Mouse (Mus musculus): ENCODE data around the gene Tmem104.

Gene Tmem104

GRCm38 (mm10) chr11:115187224-115187639 lies at the start of gene Tmem104:
Gene Tmem104 (plus strand): TSS chr11:115187487.
- peak; percentile 100 for DNase-seq

GRCm38 (mm10) chr11:115138597-115139262 lies 48.6 kb upstream of the Tmem104 start:
- no peak for DNase-seq

- no peak for DNase-seq
Observed at GRCm38 (mm10) chr11:115141970-115142369, 45.3 kb upstream of the Tmem104 start.

- DNase-seq = no peak
Observed at GRCm38 (mm10) chr11:115147813-115148212, 39.5 kb upstream of the Tmem104 start.

GRCm38 (mm10) chr11:115150741-115151254 lies 36.5 kb upstream of the Tmem104 start:
- DNase-seq = no peak

GRCm38 (mm10) chr11:115151755-115152429 lies 35.4 kb upstream of the Tmem104 start:
- peak; percentile 94 to 95 for DNase-seq

GRCm38 (mm10) chr11:115153088-115153487 lies 34.2 kb upstream of the Tmem104 start:
- no peak for DNase-seq

GRCm38 (mm10) chr11:115153699-115154292 lies 33.5 kb upstream of the Tmem104 start:
- peak; percentile 83 to 84 for DNase-seq

- no peak for DNase-seq
Observed at GRCm38 (mm10) chr11:115155053-115155634, 32.1 kb upstream of the Tmem104 start.

GRCm38 (mm10) chr11:115157933-115158719 lies 29.2 kb upstream of the Tmem104 start:
- DNase-seq = no peak

- DNase-seq = peak; percentile 89 to 93
Observed at GRCm38 (mm10) chr11:115160016-115160797, 27.1 kb upstream of the Tmem104 start.

- peak; percentile 93 to 94 for DNase-seq
Observed at GRCm38 (mm10) chr11:115160883-115161577, 26.3 kb upstream of the Tmem104 start.

- DNase-seq = no peak
Observed at GRCm38 (mm10) chr11:115161578-115162204, 25.6 kb upstream of the Tmem104 start.

GRCm38 (mm10) chr11:115162205-115162601 lies 25.1 kb upstream of the Tmem104 start:
- no peak for DNase-seq

- DNase-seq = peak; percentile 98
Observed at GRCm38 (mm10) chr11:115162832-115163480, 24.3 kb upstream of the Tmem104 start, which contains the start of gene Slc9a3r1. Gene Slc9a3r1 (plus strand): TSS chr11:115163341.

- peak; percentile 62 to 68 for DNase-seq
Observed at GRCm38 (mm10) chr11:115163568-115164150, 23.6 kb upstream of the Tmem104 start.

- peak in 1 of 2 experiments; percentile 32 for DNase-seq
Observed at GRCm38 (mm10) chr11:115164341-115164975, 22.8 kb upstream of the Tmem104 start.

GRCm38 (mm10) chr11:115164976-115165374 lies 22.3 kb upstream of the Tmem104 start:
- DNase-seq = peak; percentile 47 to 50

- no peak for DNase-seq
Observed at GRCm38 (mm10) chr11:115166776-115167175, 20.5 kb upstream of the Tmem104 start.

All from cerebellum, postnatal 10 days (tissue).